Mouse (Mus musculus) heart, postnatal 36 days (tissue): ENCODE measurements around the gene Psmb10. TPM values are rescaled to one million over a fixed set of nuclear protein-coding genes. Genes with fewer than 3 reads are reported as not detected.

Source experiments
- DNase-seq, 2 experiments: peaks; one replicate each; pipeline ENCODE4 v3.0.0; 2021 to 2022
- intact Hi-C: fragments of 180-260 bp; cut with DNase I; formaldehyde crosslinking; loops from one replicate; pipeline ENCODE4 v1.15.1; 2025
- microRNA-seq, 2 experiments: library from miRNA; unstranded; fragments of <30 nt; microRNA quantifications; one replicate each; pipeline ENCODE4 v1.2.0; 2021; ENCODE audit warnings: borderline number of aligned reads in 2 of 2
- total RNA-seq, 2 experiments: library from RNA; stranded (reverse); gene quantifications; 2 replicates each; pipeline ENCODE4 v1.2.3; 2021

Psmb10 gene
- total RNA-seq, 2 experiments from 2014 or later, result 63.6 to 72.7 TPM

DNA sequence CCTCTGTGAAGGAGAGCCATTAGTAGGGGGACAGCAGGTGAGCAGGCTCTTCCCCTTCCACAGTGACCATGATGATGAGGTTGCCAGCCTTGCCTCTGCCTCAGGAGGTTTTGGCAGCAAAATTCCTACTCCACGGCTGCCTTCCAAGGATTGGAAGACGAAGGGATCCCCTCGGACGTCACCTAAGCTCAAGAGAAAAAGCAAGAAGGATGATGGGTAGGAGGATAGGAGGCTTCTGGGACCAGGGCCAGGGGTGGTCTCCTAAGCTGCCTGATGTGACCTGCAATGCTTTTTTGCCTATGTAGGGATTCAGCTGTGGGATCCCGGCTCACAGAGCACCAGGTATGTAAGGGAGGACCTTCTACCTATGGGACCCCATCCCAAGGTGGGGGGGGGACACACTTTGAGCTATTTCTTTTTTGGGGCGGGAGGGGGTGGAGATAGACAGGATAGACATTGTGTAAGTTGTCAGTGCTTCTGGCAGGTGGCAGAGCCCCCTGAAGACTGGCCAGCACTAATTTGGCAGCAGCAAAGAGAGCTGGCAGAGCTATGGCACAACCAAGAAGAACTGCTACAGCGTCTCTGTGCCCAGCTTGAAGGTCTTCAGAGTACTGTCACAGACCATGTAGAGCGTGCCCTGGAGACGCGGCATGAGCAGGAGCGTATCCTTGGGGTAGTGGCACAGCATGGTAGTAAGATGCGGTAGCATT lies 48.3 kb downstream of the Psmb10 start:
- DNase-seq, result no peak
- intact Hi-C loops, result no loop called here

Small RNA genes within 50 kb of the gene (microRNA-seq; reads per million reads assigned to microRNA genes)
- gene Mir7074, result 0 reads per million in 2 experiments

Other genes with a start within 250 kb of the Psmb10 start
- gene Acd, start 237.3 kb downstream of the Psmb10 start, total RNA-seq, result 10 to 100 TPM; 11.7 to 12.3 TPM
- gene Pard6a, start 237.3 kb downstream of the Psmb10 start, total RNA-seq, result 1 to 10 TPM; 7.7 to 8.5 TPM
- gene 4933405L10Rik, start 230.8 kb downstream of the Psmb10 start, total RNA-seq, result not detected
- gene Enkd1, start 230.2 kb downstream of the Psmb10 start, total RNA-seq, result 1 to 10 TPM; 1.3 to 2.2 TPM
- gene Gfod2, start 179.8 kb downstream of the Psmb10 start, total RNA-seq, result 1 to 10 TPM; 4.0 to 4.1 TPM
- 10 to 100 TPM; 19.8 TPM for gene Ranbp10, start 111.1 kb downstream of the Psmb10 start, total RNA-seq
- gene Tsnaxip1, start 110.7 kb downstream of the Psmb10 start, total RNA-seq, result not detected
- 1 to 10 TPM; 2.0 to 2.6 TPM for gene Cenpt, start 85.2 kb downstream of the Psmb10 start, total RNA-seq
- gene Thap11, start 83.3 kb downstream of the Psmb10 start, total RNA-seq, result 10 to 100 TPM; 26.5 to 28.3 TPM
- 10 to 100 TPM; 33.0 to 42.4 TPM for gene Nutf2, start 77.9 kb downstream of the Psmb10 start, total RNA-seq
- 10 to 100 TPM; 24.2 to 26.3 TPM for gene Edc4, start 57.6 kb downstream of the Psmb10 start, total RNA-seq
- 1 to 10 TPM in 1 of 2 experiments, under 1 TPM in 1; 0.49 to 1.1 TPM for gene Nrn1l, start 44.9 kb downstream of the Psmb10 start, total RNA-seq
- 10 to 100 TPM; 15.1 to 17.2 TPM for gene Pskh1, start 38.0 kb downstream of the Psmb10 start, total RNA-seq
- gene Ctrl, start 4.6 kb downstream of the Psmb10 start, total RNA-seq, result under 1 TPM in 1 of 2 experiments, not detected in 1; 0.43 TPM
- gene Lcat, start 4.9 kb upstream of the Psmb10 start, total RNA-seq, result 1 to 10 TPM; 1.0 to 1.1 TPM
- gene Slc12a4, start 27.7 kb upstream of the Psmb10 start, total RNA-seq, result 10 to 100 TPM; 48.0 to 50.3 TPM
- gene Dpep3, start 41.0 kb upstream of the Psmb10 start, total RNA-seq, result not detected
- 1 to 10 TPM; 7.4 to 7.6 TPM for gene Dus2, start 52.9 kb upstream of the Psmb10 start, total RNA-seq
- gene Dpep2nb, start 67.5 kb upstream of the Psmb10 start, total RNA-seq, result not detected
- 10 to 100 TPM; 10.5 to 11.8 TPM for gene Ddx28, start 73.4 kb upstream of the Psmb10 start, total RNA-seq
- gene Nfatc3, start 120.4 kb upstream of the Psmb10 start, total RNA-seq, result 10 to 100 TPM; 20.1 to 20.7 TPM
- gene Esrp2, start 198.5 kb upstream of the Psmb10 start, total RNA-seq, result under 1 TPM; 0.31 to 0.46 TPM
- gene Pla2g15, start 212.0 kb upstream of the Psmb10 start, total RNA-seq, result 1 to 10 TPM; 9.3 to 9.9 TPM
- gene Slc7a6, start 230.4 kb upstream of the Psmb10 start, total RNA-seq, result 10 to 100 TPM; 11.4 to 12.3 TPM